Mouse (Mus musculus): Measurements from ENCODE around the gene Slc3a2.
"Not testable (repeated sequence)": the region's sequence is repeated elsewhere in the genome, so short reads cannot be mapped to it uniquely, and the experiment has no call there.

The Slc3a2 gene

GRCm38 (mm10) chr19:8722907-8723573 lies at the start of gene Slc3a2:
TSS of gene Slc3a2 (minus strand) at chr19:8723369.
- DNase-seq (ENCODE audit: low read depth), result peak; percentile 99

GRCm38 (mm10) chr19:8770567-8771270 lies 47.5 kb upstream of the Slc3a2 start, which contains the start of gene Tmem223:
TSS of gene Tmem223 (plus strand) at chr19:8770996.
- peak; percentile 91 for DNase-seq (ENCODE audit: low read depth)

- no peak for DNase-seq (ENCODE audit: low read depth)
Observed at GRCm38 (mm10) chr19:8765562-8765961, 42.4 kb upstream of the Slc3a2 start.

- no peak for DNase-seq (ENCODE audit: low read depth)
Observed at GRCm38 (mm10) chr19:8763276-8763675, 40.1 kb upstream of the Slc3a2 start.

- DNase-seq (ENCODE audit: low read depth), result peak; percentile 52
Observed at GRCm38 (mm10) chr19:8760757-8761156, 37.6 kb upstream of the Slc3a2 start.

- DNase-seq (ENCODE audit: low read depth), result no peak
Observed at GRCm38 (mm10) chr19:8758899-8759298, 35.7 kb upstream of the Slc3a2 start.

- peak; percentile 66 for DNase-seq (ENCODE audit: low read depth)
Observed at GRCm38 (mm10) chr19:8757471-8757998, 34.4 kb upstream of the Slc3a2 start.

- peak; percentile 97 for DNase-seq (ENCODE audit: low read depth)
Observed at GRCm38 (mm10) chr19:8756635-8757387, 33.6 kb upstream of the Slc3a2 start, which contains the start of gene Nxf1. TSS of gene Nxf1 (plus strand) at chr19:8757073.

- DNase-seq (ENCODE audit: low read depth), result no peak
Observed at GRCm38 (mm10) chr19:8755652-8756051, 32.5 kb upstream of the Slc3a2 start.

GRCm38 (mm10) chr19:8747368-8747767 lies 24.2 kb upstream of the Slc3a2 start:
- peak; percentile 56 for DNase-seq (ENCODE audit: low read depth)

GRCm38 (mm10) chr19:8745382-8745781 lies 22.2 kb upstream of the Slc3a2 start:
- no peak for DNase-seq (ENCODE audit: low read depth)

GRCm38 (mm10) chr19:8742176-8742575 lies 19.0 kb upstream of the Slc3a2 start:
- DNase-seq (ENCODE audit: low read depth), result no peak

- DNase-seq (ENCODE audit: low read depth), result peak; percentile 99
Observed at GRCm38 (mm10) chr19:8741243-8741869, 18.2 kb upstream of the Slc3a2 start, which contains the start of gene Stx5a. TSS of gene Stx5a (plus strand) at chr19:8741413.

GRCm38 (mm10) chr19:8740603-8741002 lies 17.4 kb upstream of the Slc3a2 start, which contains the start of gene 1700092M07Rik:
TSS of gene 1700092M07Rik (plus strand) at chr19:8740718.
- no peak for DNase-seq (ENCODE audit: low read depth)

GRCm38 (mm10) chr19:8739646-8740045 lies 16.5 kb upstream of the Slc3a2 start:
- DNase-seq (ENCODE audit: low read depth), result no peak

- DNase-seq (ENCODE audit: low read depth), result no peak
Observed at GRCm38 (mm10) chr19:8738911-8739310, 15.7 kb upstream of the Slc3a2 start.

- no peak for DNase-seq (ENCODE audit: low read depth)
Observed at GRCm38 (mm10) chr19:8736160-8736467, 12.9 kb upstream of the Slc3a2 start.

- DNase-seq (ENCODE audit: low read depth), result peak; percentile 96
Observed at GRCm38 (mm10) chr19:8735389-8736159, 12.4 kb upstream of the Slc3a2 start, which contains the start of gene Wdr74. TSS of gene Wdr74 (plus strand) at chr19:8735827.

- DNase-seq (ENCODE audit: low read depth), result no peak
Observed at GRCm38 (mm10) chr19:8734334-8734733, 11.2 kb upstream of the Slc3a2 start.

GRCm38 (mm10) chr19:8728335-8729099 lies 5.3 kb upstream of the Slc3a2 start:
- DNase-seq (ENCODE audit: low read depth), result not testable (repeated sequence)
